Mouse (Mus musculus): Measurements from ENCODE around the gene Map4. TPM values are rescaled to one million over a fixed set of nuclear protein-coding genes. Genes with fewer than 3 reads are reported as not detected.

The Map4 gene
- total RNA-seq, 1 experiment from 2014 or later, result 83.4 TPM

DNA sequence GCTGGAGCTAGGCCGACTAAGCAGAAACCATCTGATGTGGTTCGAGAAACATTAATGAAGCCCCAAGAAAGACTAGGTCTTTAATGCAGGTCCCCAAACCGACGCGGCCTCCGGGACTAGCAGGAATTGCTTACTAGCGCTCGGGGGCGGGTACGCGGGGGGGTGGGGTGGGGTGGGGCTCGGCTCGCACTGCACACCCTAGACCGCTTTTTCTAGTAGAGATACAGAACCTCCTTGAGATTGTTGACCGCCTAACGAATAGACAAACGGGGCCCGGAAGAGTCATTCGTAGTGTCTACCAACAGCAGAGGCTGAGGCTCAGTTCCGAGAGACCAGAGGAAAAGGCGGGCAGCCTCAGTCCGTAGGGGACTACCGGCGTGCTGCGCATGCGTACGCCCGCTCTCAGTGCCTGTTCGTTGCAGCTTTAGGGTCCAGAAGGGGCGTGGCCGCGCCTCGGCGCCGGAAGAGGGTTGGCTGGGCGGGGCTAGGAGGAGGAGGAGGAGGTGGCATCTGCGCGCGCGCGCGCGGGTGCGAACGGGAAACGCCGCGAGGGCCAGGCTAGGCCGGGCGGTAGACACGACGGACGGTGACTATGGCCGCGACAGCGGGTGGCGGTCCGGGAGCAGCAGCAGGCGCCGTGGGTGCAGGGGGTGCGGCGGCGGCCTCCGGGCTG, 200.4 kb downstream of the Map4 start:
- DNase-seq, result peak; percentile 100

DNA sequence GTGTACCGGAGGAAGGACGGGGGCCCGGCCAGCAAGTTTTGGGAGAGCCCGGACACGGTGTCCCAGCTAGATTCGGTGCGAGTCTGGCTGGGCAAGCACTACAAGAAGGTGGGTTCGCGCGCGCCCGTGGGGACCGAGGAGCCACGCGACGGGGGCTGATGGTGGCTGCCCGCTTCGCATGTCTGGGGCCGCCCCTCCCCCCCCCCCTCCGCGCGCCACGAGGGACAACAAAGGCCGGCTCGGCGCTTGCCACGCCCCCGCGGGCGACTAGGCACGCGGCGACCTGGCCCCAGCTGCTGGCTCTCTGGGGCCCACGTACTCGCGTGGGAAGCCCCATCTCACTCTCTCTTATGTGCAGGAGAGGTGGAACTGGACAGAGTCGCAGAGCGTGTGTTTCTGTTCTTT, 200.9 kb downstream of the Map4 start:
- peak; percentile 44 for DNase-seq

GRCm38 (mm10) chr9:110132921-110133320, 201.7 kb downstream of the Map4 start:
- no peak for DNase-seq

Small RNA genes lying within 50 kb of the gene (microRNA-seq; reads per million reads assigned to microRNA genes)
- gene Mir7089, result 0 reads per million in 2 experiments

Other genes with a start within 250 kb of the Map4 start
- not detected in 2 replicates for gene Fbxw18, start 228.8 kb upstream of the Map4 start, total RNA-seq (2021)
- not detected in 2 replicates for gene Fbxw26, start 185.4 kb upstream of the Map4 start, total RNA-seq (2021)
- not detected in 2 replicates for gene Fbxw27, start 140.8 kb upstream of the Map4 start, total RNA-seq (2021)
- gene Spink8, start 119.2 kb upstream of the Map4 start, total RNA-seq (2021), result 15.5 and 18.3 TPM in 2 replicates
- 23.1 and 32.1 TPM in 2 replicates for gene Nme6, start 98.7 kb upstream of the Map4 start, total RNA-seq (2021)
- not detected in 2 replicates for gene Camp, start 81.8 kb upstream of the Map4 start, total RNA-seq (2021)
- gene Cdc25a, start 55.9 kb upstream of the Map4 start, total RNA-seq (2021), result 11.5 and 12.9 TPM in 2 replicates
- 62.0 and 67.1 TPM in 2 replicates for gene Smarcc1, start 186.2 kb downstream of the Map4 start, total RNA-seq (2021)
- 96.3 and 116 TPM in 2 replicates for gene Dhx30, start 186.4 kb downstream of the Map4 start, total RNA-seq (2021)